Mouse (Mus musculus): ENCODE results near the gene Scube3. TPM values are rescaled to one million over a fixed set of nuclear protein-coding genes. Genes with fewer than 3 reads are reported as not detected.

Gene Scube3
- total RNA-seq, 4 experiments from 2014 or later, result 1.1 to 1.3 (median 1.2) TPM

GRCm38 (mm10) chr17:28131156-28131555 is 10.8 kb upstream of the Scube3 start:
- DNase-seq (ENCODE audit: low spot score in 2 of 2), result no peak

DNA sequence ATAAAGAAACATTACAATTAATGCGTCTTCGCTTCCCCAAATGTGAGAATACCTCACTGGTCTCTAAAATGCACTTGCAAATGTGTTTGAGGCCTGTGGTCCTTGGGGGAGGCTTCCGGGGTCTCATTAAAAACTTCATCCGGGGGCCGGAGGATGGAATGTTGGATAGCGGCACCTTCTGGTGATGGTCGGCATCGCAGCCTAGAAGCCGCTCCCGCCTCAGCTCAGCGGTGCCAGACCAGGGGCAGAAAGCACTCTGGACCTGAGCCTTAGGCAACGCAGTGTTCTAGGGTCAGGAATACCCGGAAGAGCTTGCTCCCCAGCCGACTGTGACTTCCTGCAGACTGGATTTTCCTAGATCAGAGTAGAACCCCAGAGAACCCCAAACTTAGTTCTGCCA is 8.7 kb upstream of the Scube3 start:
- DNase-seq (ENCODE audit: low spot score in 2 of 2), result peak in 1 of 2 experiments; percentile 49

GRCm38 (mm10) chr17:28135496-28135895 is 6.4 kb upstream of the Scube3 start:
- DNase-seq (ENCODE audit: low spot score in 2 of 2), result no peak

- no peak for DNase-seq (ENCODE audit: low spot score in 2 of 2)
Measured at GRCm38 (mm10) chr17:28136266-28136665, 5.7 kb upstream of the Scube3 start.

GRCm38 (mm10) chr17:28138013-28138412 is 3.9 kb upstream of the Scube3 start:
- no peak for DNase-seq (ENCODE audit: low spot score in 2 of 2)

GRCm38 (mm10) chr17:28138685-28139084 is 3.3 kb upstream of the Scube3 start:
- DNase-seq (ENCODE audit: low spot score in 2 of 2), result no peak

GRCm38 (mm10) chr17:28140431-28141204 is 1.3 kb upstream of the Scube3 start:
- no peak for DNase-seq (ENCODE audit: low spot score in 2 of 2)

GRCm38 (mm10) chr17:28141205-28141650 is 713 bp upstream of the Scube3 start:
- DNase-seq (ENCODE audit: low spot score in 2 of 2), result no peak

DNA sequence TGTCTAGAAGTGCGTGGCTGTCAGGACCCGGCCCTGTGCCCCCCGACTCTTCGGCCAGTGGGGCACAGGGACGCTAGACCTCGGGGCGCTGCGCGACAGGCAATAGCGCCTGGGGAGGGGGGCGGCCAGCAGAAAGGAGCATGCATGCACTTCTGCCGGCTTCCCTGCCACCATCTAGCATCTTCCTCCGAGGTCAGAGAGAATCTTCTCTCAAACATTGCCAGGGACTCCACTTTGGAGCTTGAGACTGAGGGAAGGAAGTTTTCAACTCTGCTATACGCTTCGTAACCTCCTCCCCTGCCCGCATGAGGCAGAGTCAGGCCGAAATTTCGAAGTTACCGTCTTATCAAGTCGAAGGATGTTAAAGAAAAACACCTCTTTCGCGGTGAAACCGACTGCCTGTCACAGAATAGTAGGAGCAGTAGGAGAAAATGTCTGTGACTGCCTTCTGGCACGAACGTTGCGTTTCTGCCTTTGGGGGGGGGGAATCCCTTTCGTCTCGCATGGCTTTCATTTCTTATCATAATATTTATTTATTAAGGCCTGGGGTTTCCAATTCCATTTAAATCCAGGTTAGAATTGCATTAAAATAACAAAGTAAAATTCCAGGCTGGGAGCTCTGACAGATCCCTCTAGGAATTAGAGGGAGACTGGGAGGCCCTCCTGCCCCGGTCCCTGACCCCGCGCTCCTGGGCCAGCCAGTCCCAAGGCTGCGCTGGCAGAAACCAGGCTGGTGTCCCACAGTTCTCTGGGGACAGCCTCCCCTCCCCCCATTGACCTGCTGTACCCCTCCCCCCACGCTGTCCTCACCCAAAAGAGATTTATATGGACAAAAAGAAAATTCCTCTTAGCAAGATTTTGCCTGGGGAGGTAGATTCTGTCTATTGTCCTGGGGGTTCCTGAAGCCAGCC is 1.0 kb downstream of the Scube3 start:
- DNase-seq (ENCODE audit: low spot score in 2 of 2), result no peak

DNA sequence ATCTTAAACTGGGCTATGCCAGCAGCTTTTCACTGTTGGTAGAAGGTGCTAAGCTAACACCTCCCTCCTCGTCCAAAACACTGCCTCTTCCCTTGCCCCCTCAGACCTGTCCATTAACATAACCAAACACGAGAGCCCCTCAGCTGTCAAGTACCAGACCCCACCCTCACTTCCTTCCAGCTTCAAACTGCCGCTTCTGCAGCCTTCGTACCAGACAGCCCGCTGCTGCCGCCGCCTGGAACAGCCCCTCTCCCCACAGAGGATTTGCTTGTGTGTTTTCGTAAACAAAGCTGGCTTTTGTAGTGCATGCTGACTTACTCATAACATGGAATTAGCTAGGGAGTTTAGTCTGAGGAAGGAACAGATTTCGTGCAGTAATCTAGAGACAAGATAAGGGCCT is 1.8 kb downstream of the Scube3 start:
- no peak for DNase-seq (ENCODE audit: low spot score in 2 of 2)

DNA sequence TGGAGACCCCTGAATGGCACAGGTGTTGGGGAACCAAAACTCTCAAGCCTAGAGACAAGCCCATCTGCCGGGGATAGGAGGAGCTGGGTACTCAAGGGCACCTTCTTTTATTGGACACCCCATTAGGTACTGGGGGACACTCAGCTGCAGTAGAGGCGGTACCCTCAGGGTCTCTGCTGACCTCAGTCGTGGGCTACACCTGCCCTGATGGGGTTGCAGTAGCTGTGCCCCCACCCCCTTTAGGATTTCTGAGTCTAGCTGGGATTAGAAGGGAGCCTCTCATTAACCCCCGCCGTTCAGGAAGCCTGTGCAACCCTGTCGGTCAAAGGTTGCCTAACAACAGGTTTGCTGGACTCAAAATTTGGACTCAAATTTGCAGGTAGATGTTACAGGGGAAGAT is 2.3 kb downstream of the Scube3 start:
- no peak for DNase-seq (ENCODE audit: low spot score in 2 of 2)

GRCm38 (mm10) chr17:28148288-28148687 is 6.3 kb downstream of the Scube3 start:
- no peak for DNase-seq (ENCODE audit: low spot score in 2 of 2)

GRCm38 (mm10) chr17:28149734-28150133 is 7.8 kb downstream of the Scube3 start:
- DNase-seq (ENCODE audit: low spot score in 2 of 2), result no peak

DNA sequence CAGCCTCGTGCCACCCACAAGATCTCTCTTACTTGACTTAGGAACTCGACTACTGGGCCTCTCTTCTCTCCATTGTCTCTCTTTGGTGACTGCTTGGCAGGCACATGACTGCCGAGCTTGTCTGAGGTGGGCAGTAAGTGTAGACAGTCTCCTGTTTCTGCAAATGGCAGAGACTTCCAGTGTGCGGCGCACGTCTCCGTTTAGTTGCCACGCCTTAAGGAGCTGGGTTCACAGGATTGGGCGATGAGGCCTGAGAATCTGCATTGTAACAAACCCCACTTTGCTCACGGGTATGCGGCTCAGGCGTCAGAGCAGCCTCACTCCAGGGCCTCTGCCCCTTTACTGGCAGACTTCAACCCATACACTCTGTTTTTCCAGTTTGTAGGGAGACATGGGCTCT is 8.5 kb downstream of the Scube3 start:
- DNase-seq (ENCODE audit: low spot score in 2 of 2), result no peak

- DNase-seq (ENCODE audit: low spot score in 2 of 2), result no peak
Measured at GRCm38 (mm10) chr17:28153095-28153494, 11.2 kb downstream of the Scube3 start.

- DNase-seq (ENCODE audit: low spot score in 2 of 2), result no peak
Measured at GRCm38 (mm10) chr17:28154970-28155369, 13.0 kb downstream of the Scube3 start.

DNA sequence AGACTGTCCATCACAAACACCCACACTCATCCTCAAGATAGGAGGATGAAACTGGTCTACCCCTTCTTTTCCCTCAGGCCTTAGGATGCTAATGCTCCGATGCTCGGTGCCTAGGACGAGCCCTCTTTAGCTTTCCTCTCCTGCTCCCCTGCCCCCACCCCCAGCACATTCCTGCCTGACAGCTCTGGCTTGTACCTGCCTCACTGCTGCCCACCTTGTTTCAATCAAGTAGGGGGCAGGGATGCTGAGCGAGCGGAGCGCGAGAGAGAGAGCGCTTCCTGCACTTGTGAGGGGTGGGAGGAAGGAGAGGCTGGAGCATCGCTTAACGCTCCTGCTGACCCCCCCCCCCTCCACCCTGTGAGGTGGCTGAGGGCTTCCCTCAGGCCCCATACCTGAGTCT is 18.4 kb downstream of the Scube3 start:
- DNase-seq (ENCODE audit: low spot score in 2 of 2), result no peak

DNA sequence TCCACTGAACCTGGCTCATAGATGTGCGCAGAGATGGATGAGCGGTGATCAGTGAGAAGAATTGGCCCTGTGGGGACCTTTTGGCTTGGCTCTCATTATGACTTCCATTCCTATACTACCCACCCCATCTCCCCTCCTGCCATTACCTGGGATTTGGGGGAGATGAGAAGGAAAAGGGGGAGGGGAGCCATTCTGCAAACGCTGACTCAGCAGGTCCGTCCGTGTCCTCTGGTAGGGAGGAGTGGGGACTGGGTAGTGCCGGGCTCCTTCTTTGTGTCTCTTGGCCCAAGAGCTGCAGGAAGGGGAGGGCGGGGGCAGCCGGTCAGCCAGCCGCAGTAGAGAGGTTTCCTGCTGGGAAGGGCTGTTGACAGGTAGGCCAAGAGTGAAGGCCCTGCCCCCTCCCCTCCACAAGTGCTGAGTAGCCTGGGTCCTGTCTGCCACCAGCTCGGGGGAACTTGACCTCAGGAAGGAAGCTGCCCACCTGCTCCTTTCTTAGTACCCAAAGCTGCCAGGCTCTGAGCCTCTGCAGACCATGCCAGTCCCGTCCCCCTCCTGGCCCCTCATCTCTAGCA is 19.5 kb downstream of the Scube3 start:
- DNase-seq (ENCODE audit: low spot score in 2 of 2), result no peak

DNA sequence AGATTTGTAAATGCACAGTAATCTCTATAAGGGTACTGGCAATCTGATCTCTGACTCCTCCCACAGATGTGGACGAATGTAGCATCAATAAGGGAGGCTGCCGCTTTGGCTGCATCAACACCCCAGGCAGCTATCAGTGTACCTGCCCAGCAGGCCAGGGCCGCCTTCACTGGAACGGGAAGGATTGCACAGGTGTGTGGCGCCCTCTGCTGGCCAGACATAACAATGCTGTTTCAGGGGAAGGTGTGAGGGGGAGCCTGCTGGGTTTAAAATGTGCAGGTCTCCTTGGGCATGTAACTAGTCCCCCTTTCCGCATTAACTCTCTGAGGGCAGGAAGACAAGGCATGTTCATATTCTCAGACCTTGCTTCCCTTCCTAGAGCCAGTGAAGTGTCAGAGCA is 21.7 kb downstream of the Scube3 start:
- peak in 1 of 2 experiments; percentile 79 for DNase-seq (ENCODE audit: low spot score in 2 of 2)

GRCm38 (mm10) chr17:28170460-28171305 is 28.7 kb downstream of the Scube3 start:
- DNase-seq (ENCODE audit: low spot score in 2 of 2), result peak in 1 of 2 experiments; percentile 48

GRCm38 (mm10) chr17:28172690-28173089 is 30.7 kb downstream of the Scube3 start:
- DNase-seq (ENCODE audit: low spot score in 2 of 2), result no peak

Data from layer of hippocampus, adult 8-10 months (tissue).